Comparison of ENCODE assay signal across 12 mouse cellular contexts in the genomic region with DNA sequence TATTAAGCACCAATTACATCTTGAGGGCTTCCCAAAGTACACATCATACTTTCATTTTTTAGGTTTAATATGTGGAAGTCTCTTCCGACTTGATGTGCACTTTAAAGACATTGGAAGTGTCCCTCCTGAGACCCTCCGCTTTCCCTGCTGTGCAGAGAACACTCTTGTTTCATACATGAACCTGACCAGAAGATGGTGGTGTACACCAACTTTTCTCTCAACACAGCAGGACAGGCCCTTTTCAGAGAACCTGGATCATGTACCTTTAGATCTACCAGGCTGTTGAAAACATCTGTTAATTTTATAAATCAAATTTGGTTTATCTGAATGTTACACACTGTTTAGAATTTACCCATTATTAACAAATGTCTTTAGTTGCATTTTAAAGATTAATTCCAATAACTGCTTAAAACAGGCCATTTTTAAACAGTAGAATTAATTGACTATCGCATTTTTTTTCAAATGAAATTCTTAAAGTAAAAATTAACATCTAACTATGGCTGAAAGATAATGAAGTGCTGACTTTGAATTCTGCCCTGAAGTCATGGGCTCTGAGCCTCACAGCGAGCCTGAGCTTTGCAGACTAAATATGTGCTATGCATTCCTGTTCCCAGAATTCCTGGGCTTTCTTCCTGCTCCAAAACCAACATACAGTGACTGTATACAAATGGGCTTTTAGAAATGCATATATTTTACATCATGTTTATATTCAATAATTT.
DNase-seq lines count a peak whose midpoint lies in the region; ATAC-seq and TF ChIP-seq lines count a peak whose summit lies in the region.
"Had no signal": no experiment of that assay in that cellular context is flagged by ENCODE, and none has a peak within 500 bp of the region (broad histone marks: within the 10 kb centered on the region; RNA-seq: fewer than 3 reads in every experiment).

No protein-coding gene starts in this region.

- no peak overlapping the region for H3K27ac ChIP-seq in heart, postnatal 0 days (ENCODE audit: low read depth)
- no peak overlapping the region for H3K27ac ChIP-seq in lung, embryonic 16.5 days (ENCODE audit: low read length)
- no peak overlapping the region for H3K27ac ChIP-seq in embryonic facial prominence, embryonic 14.5 days (replicated peaks; ENCODE audit: low read depth, low read length)
- H3K27ac ChIP-seq in neural tube, embryonic 15.5 days (replicated peaks) = no peak overlapping the region

- no peaks in the 10 kb centered on the region for H3K9me3 ChIP-seq in heart, postnatal 0 days (replicated peaks; ENCODE audit: control insufficient read depth, low read length)
- H3K9me3 ChIP-seq in lung, embryonic 16.5 days (ENCODE audit: control insufficient read depth, low read length) = no peaks in the 10 kb centered on the region
- no peaks in the 10 kb centered on the region for H3K9me3 ChIP-seq in embryonic facial prominence, embryonic 14.5 days (ENCODE audit: control insufficient read depth, low read length)
- no peaks in the 10 kb centered on the region for H3K9me3 ChIP-seq in neural tube, embryonic 15.5 days (replicated peaks)

- H3K4me1 ChIP-seq in heart, postnatal 0 days (ENCODE audit: control insufficient read depth, insufficient read depth) = no peaks in the 10 kb centered on the region
- H3K4me1 ChIP-seq in lung, embryonic 16.5 days (replicated peaks; ENCODE audit: control insufficient read depth, insufficient read depth, low read length) = peaks cover 2% of the 10 kb centered on the region; the same call in 1 of the 2 replicates
- no peaks in the 10 kb centered on the region for H3K4me1 ChIP-seq in lung, adult 2 months (ENCODE audit: control insufficient read depth, insufficient read depth, low read length)
- H3K4me1 ChIP-seq in embryonic facial prominence, embryonic 14.5 days (ENCODE audit: control insufficient read depth, insufficient read depth, low read length) = peaks cover 10% of the 10 kb centered on the region; the same call in 1 of the 2 replicates
- H3K4me1 ChIP-seq in neural tube, embryonic 15.5 days = no peaks in the 10 kb centered on the region

- WGBS in heart, postnatal 0 days = 70% methylated on average over 4 of the region's 4 CpGs
- 58% methylated on average over 4 of the region's 4 CpGs for WGBS in lung, embryonic 16.5 days
- 81% methylated on average over 4 of the region's 4 CpGs for WGBS in lung, adult 2 months
- WGBS in embryonic facial prominence, embryonic 14.5 days = 67% methylated on average over 4 of the region's 4 CpGs
- whole genome bisulfite sequencing in neural tube, embryonic 15.5 days = 67% methylated on average over 4 of the region's 4 CpGs

- peak; percentile 42 for TF ChIP-seq CTCF in heart, postnatal 0 days (IDR thresholded peaks at IDR 0.05; ENCODE audit: low read depth)
- TF ChIP-seq CTCF in lung, adult 2 months (IDR thresholded peaks at IDR 0.05; ENCODE audit: insufficient read depth, low read length) = no peak

- no peak for ATAC-seq in heart, postnatal 0 days (ENCODE audit: insufficient read depth, low read depth)
- peak; percentile 84 for ATAC-seq in lung, embryonic 16.5 days (ENCODE audit: low read depth)
- ATAC-seq in embryonic facial prominence, embryonic 14.5 days (ENCODE audit: low read depth) = no peak
- ATAC-seq in neural tube, embryonic 15.5 days (ENCODE audit: low FRiP score) = peak; percentile 76; the same call in 1 of the 2 replicates

- no peak overlapping the region for H3K4me2 ChIP-seq in heart, postnatal 0 days (ENCODE audit: low read depth, low read length)
- no peak overlapping the region for H3K4me2 ChIP-seq in lung, embryonic 16.5 days (ENCODE audit: low read depth, low read length)
- no peak overlapping the region for H3K4me2 ChIP-seq in embryonic facial prominence, embryonic 14.5 days (ENCODE audit: low read depth, low read length)
- H3K4me2 ChIP-seq in neural tube, embryonic 15.5 days = no peak overlapping the region

- no peaks in the 10 kb centered on the region for H3K27me3 ChIP-seq in heart, postnatal 0 days (ENCODE audit: control insufficient read depth, insufficient read depth, low read length)
- H3K27me3 ChIP-seq in lung, embryonic 16.5 days (ENCODE audit: control insufficient read depth, insufficient read depth, low read depth, low read length) = no peaks in the 10 kb centered on the region
- no peaks in the 10 kb centered on the region for H3K27me3 ChIP-seq in embryonic facial prominence, embryonic 14.5 days (replicated peaks; ENCODE audit: control insufficient read depth, insufficient read depth, low read length)
- H3K27me3 ChIP-seq in neural tube, embryonic 15.5 days (replicated peaks) = no peaks in the 10 kb centered on the region

- H3K4me3 ChIP-seq in heart, postnatal 0 days (ENCODE audit: low read depth, low read length) = no peak overlapping the region
- no peak overlapping the region for H3K4me3 ChIP-seq in lung, embryonic 16.5 days (ENCODE audit: low read length)
- no peak overlapping the region for H3K4me3 ChIP-seq in lung, adult 2 months (replicated peaks; ENCODE audit: extremely low read depth, low read depth, low read length)
- no peak overlapping the region for H3K4me3 ChIP-seq in embryonic facial prominence, embryonic 14.5 days (ENCODE audit: low read depth, low read length)
- no peak overlapping the region for H3K4me3 ChIP-seq in neural tube, embryonic 15.5 days (replicated peaks)

- no peak for TF ChIP-seq EP300 in heart, postnatal 0 days (IDR thresholded peaks at IDR 0.05; ENCODE audit: low read depth)

- no peak for DNase-seq in heart, postnatal 0 days (ENCODE audit: low spot score)
- DNase-seq in heart, adult 18-20 months = no peak
- DNase-seq in lung, adult 2 months = no peak
- peak; percentile 35 for DNase-seq in embryonic facial prominence, embryonic 14.5 days (ENCODE audit: low spot score)
- no peak for DNase-seq in urinary bladder, postnatal 14 days (ENCODE audit: low spot score)
- no peak for DNase-seq in thymus, postnatal 10 days (ENCODE audit: low spot score in 2 of 2)
- DNase-seq: cerebellum, postnatal 25 days; left cerebral cortex, postnatal 4 days; lung, postnatal 36 days; thymus, postnatal 25 days had no signal

- no peaks in the 10 kb centered on the region for H3K36me3 ChIP-seq in heart, postnatal 0 days (replicated peaks; ENCODE audit: control insufficient read depth, insufficient read depth, low read length)
- no peaks in the 10 kb centered on the region for H3K36me3 ChIP-seq in lung, embryonic 16.5 days (ENCODE audit: control insufficient read depth, insufficient read depth, low read length)
- H3K36me3 ChIP-seq in embryonic facial prominence, embryonic 14.5 days (ENCODE audit: control insufficient read depth, insufficient read depth, low read length) = no peaks in the 10 kb centered on the region
- H3K36me3 ChIP-seq in neural tube, embryonic 15.5 days = no peaks in the 10 kb centered on the region

- H3K9ac ChIP-seq in heart, postnatal 0 days (replicated peaks; ENCODE audit: low read depth, low read length) = no peak overlapping the region
- no peak overlapping the region for H3K9ac ChIP-seq in lung, embryonic 16.5 days (ENCODE audit: low read length)
- no peak overlapping the region for H3K9ac ChIP-seq in embryonic facial prominence, embryonic 14.5 days (ENCODE audit: low read depth, low read length)
- H3K9ac ChIP-seq in neural tube, embryonic 15.5 days (replicated peaks) = no peak overlapping the region

- TF ChIP-seq POLR2A in lung, adult 2 months (IDR thresholded peaks at IDR 0.05; ENCODE audit: borderline replicate concordance, extremely low read depth, low read depth, low read length) = no peak

Comparison
In these comparisons a context has a peak if more than half of its experiments do, and no peak if none do; other contexts are left out.
1. ATAC-seq: peak in lung, embryonic 16.5 days (single experiment) and neural tube, embryonic 15.5 days (single experiment); none in heart, postnatal 0 days (single experiment) and embryonic facial prominence, embryonic 14.5 days (single experiment).